Mouse (Mus musculus) ES-E14 (cell line): ENCODE results near the gene Tmem196.

ENCODE experiments used
- CHD2 ChIP-seq: IDR thresholded peaks from 2 replicates; pipeline ENCODE4 v1.6.1; 2014; ENCODE audit warnings: mild to moderate bottlenecking, low read depth, low read length, inconsistent platforms
- ZC3H11A ChIP-seq: IDR thresholded peaks from 2 replicates; pipeline ENCODE4 v1.6.1; 2012; ENCODE audit warnings: low read depth, mild to moderate bottlenecking, inconsistent platforms, low read length, borderline replicate concordance
- ZNF384 ChIP-seq: IDR thresholded peaks from 2 replicates; pipeline ENCODE4 v1.6.1; 2012; ENCODE audit warnings: low read depth, low read length, inconsistent platforms

GRCm38 (mm10) chr12:119945589-119946310 is at the start of gene Tmem196:
- TF ChIP-seq CHD2 (no peak), ZNF384 (no peak), ZC3H11A (no peak)
